Mouse (Mus musculus) hindbrain, postnatal 0 days (tissue): ENCODE measurements around the gene Irf7. TPM values are rescaled to one million over a fixed set of nuclear protein-coding genes. Genes with fewer than 3 reads are reported as not detected.

Experiments
- ATAC-seq: fragments of 200-750 bp; cut with Nextera tagmentation; 2 replicates; pipeline ENCODE4 v1.8.0; 2017; ENCODE audit warnings: mild to moderate bottlenecking, moderate TSS enrichment, moderate library complexity
- DNase-seq: peaks from one replicate; pipeline ENCODE4 v3.0.0-alpha.2; 2015; ENCODE audit warnings: low spot score
- H3K27ac ChIP-seq: fragments of 300-500 bp; sonication (generic); 2 replicates; pipeline ENCODE4 v1.5.1; 2014; ENCODE audit warnings: mild to moderate bottlenecking
- H3K27me3 ChIP-seq: fragments of 300-500 bp; sonication (generic); 2 replicates; pipeline ENCODE4 v1.6.1; 2014; ENCODE audit warnings: low read length, mixed read lengths; ENCODE audit not compliant: insufficient read depth
- H3K36me3 ChIP-seq: fragments of 300-500 bp; sonication (generic); 2 replicates; pipeline ENCODE4 v1.6.1; 2014; ENCODE audit warnings: low read length, mixed read lengths; ENCODE audit not compliant: insufficient read depth
- H3K4me1 ChIP-seq: fragments of 300-500 bp; sonication (generic); 2 replicates; pipeline ENCODE4 v1.6.1; 2014; ENCODE audit warnings: antibody characterized with exemption, low read length, mixed read lengths; ENCODE audit not compliant: insufficient read depth
- H3K4me2 ChIP-seq: fragments of 300-500 bp; sonication (generic); 2 replicates; pipeline ENCODE4 v1.6.1; 2014; ENCODE audit warnings: low read depth, mild to moderate bottlenecking, low read length, moderate library complexity, mixed read lengths
- H3K4me3 ChIP-seq: fragments of 300-500 bp; sonication (generic); 2 replicates; pipeline ENCODE4 v1.5.1; 2014; ENCODE audit warnings: low read length
- H3K9ac ChIP-seq: fragments of 300-500 bp; sonication (generic); replicated peaks from 2 replicates; pipeline ENCODE4 v1.6.1; 2014; ENCODE audit warnings: mild to moderate bottlenecking, low read length, moderate library complexity, mixed read lengths
- H3K9me3 ChIP-seq: fragments of 300-500 bp; sonication (generic); 2 replicates; pipeline ENCODE4 v1.6.1; 2016; ENCODE audit warnings: low read length, mixed read lengths
- CTCF ChIP-seq: IDR thresholded peaks from 2 replicates; pipeline ENCODE4 v1.5.1; 2016; ENCODE audit warnings: antibody characterized with exemption, control low read depth, low read depth
- WGBS: fragments of 180-500 bp; shearing (Covaris S2); extraction: QIAGEN DNeasy Blood & Tissue Kit; methylation state at CpG from one replicate; pipeline ENCODE4 v1.1.7; 2014; 5-methylcytosine and 5-hydroxymethylcytosine counted together
- polyA plus RNA-seq: library from polyadenylated mRNA; unstranded; fragments of >200 nt; fragmentation: Nextera tagmentation; extraction: Ambion mirVana; gene quantifications from 2 replicates; pipeline ENCODE4 v1.2.1, GENCODE M21; 2015
- total RNA-seq: library from RNA; depleted of rRNA; stranded (reverse); fragments of >200 nt; gene quantifications from 2 replicates; pipeline ENCODE4 v1.2.3, GENCODE M21; 2014

Irf7 gene
- total and polyA plus RNA-seq, 2 experiments from 2014 or later: 3.3 to 3.9 TPM

DNA sequence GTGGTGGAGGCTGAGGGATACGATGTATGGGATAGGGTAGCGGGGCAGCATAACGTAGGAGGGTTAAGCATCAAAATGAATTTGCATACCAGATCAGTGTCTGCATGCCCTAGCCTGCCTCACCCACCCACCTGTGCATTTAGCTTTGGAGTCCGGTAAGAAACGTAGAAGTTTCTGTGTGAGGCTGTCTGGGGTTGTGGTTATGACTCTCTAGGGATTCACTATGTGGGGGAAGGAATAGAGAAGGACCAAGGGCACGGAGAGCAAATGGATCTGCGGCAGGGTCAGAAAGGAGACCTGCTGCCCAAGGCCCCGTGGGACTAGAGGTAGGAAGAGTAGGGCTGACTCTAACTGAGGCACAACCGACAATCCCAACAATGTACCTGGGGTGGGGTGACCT is 9.1 kb upstream of the Irf7 start:
- ATAC-seq (no peak), DNase-seq (no peak)
- Histone ChIP-seq H3K4me1 (peaks cover 8% of the 10 kb centered on the region; the same call in 1 of the 2 replicates), H3K4me3 (no peak overlapping the region), H3K9ac (no peak overlapping the region), H3K27me3 (no peaks in the 10 kb centered on the region), H3K4me2 (no peak overlapping the region), H3K9me3 (no peaks in the 10 kb centered on the region), H3K27ac (no peak overlapping the region), H3K36me3 (no peaks in the 10 kb centered on the region)
- 86% methylated on average over 9 of the region's 9 CpGs for WGBS
- TF ChIP-seq CTCF: no peak

DNA sequence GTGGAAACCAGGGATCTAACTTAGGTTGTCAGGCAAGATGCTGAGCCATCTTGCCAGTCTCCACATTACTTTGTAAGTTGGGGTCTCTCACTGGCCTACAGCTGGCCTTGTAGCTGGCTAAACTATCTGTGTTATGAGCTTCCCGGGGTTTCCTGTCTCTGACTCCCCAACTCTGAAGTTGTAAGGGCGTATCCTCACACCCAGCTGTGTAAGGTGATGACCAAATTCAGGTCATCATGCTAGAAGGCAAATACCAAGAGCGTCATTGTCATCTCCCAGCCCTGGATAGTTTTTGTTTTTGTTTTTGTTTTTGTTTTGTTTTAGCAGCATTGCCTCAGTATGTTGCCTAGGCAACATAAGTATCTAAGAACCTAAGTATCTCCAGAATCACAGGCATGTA is 4.3 kb upstream of the Irf7 start:
- no peak overlapping the region for H3K9ac ChIP-seq
- 85% methylated on average over 3 of the region's 3 CpGs for WGBS
- H3K9me3 ChIP-seq: no peaks in the 10 kb centered on the region
- no peaks in the 10 kb centered on the region for H3K36me3 ChIP-seq
- H3K27me3 ChIP-seq: no peaks in the 10 kb centered on the region
- H3K27ac ChIP-seq: no peak overlapping the region
- DNase-seq (no peak), ATAC-seq (no peak)
- H3K4me3 ChIP-seq: no peak overlapping the region
- H3K4me1 ChIP-seq: no peaks in the 10 kb centered on the region
- no peak for TF ChIP-seq CTCF
- no peak overlapping the region for H3K4me2 ChIP-seq

DNA sequence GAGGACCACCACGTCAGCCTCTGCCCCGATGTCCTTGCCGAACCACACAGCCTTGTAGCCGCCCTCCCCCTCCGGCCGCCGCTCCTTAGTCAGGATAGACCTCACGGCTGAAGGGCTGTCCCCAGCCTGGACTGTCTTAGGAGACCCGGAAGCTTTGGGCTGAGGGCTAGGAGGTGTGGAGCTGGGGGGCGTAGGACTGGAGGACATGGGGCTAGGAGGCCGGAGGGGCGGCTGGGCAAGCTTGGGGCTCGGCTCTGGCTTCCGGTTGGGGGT is 2.9 kb upstream of the Irf7 start:
- no peak for TF ChIP-seq CTCF
- Histone ChIP-seq H3K4me3 (no peak overlapping the region), H3K36me3 (no peaks in the 10 kb centered on the region), H3K4me2 (no peak overlapping the region), H3K27me3 (no peaks in the 10 kb centered on the region), H3K9ac (no peak overlapping the region), H3K27ac (no peak overlapping the region), H3K4me1 (no peaks in the 10 kb centered on the region), H3K9me3 (no peaks in the 10 kb centered on the region)
- 84% methylated on average over 14 of the region's 14 CpGs for WGBS
- ATAC-seq: no peak
- no peak for DNase-seq

DNA sequence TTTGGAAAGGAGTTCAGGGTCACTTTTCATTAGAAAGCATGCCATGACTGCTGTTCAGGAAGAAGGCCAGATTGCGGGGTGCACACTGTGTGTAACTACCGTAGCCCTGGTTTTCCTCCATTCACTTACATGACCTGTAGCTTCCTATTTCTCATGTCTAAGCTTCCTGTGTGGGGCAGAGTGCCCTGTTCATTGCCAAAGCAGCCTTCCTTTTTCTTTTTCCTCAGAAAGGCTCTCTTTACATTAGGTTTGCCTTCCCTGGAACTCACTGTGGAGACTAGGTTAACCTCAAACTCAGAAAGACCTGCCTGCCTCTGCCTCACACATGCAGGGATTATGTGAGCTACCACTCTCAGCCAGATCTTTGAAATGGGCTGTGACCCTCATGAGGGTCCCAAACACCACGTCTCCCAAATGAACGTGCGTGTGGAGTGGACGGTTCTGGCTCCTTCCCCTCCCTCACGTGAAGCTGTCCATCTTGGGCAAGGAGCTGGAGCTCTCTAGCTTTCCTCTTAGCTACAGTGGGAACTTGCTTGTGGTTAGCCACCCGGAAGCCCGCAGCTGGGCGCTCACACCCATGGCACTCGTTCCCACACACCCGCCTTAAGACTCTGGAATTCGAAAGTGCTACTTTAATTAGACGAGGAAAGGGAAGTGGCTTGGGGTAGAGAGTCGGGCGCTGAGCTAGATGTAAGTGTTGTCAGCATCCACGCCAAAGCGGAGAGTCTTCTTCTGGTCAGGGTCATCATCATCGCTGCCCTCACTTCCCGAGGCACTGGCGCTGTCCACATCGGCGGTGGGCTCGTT is 2.4 kb upstream of the Irf7 start:
- Histone ChIP-seq H3K4me1 (no peaks in the 10 kb centered on the region), H3K36me3 (peaks cover 4% of the 10 kb centered on the region; the same call in 1 of the 2 replicates), H3K27me3 (no peaks in the 10 kb centered on the region), H3K4me2 (no peak overlapping the region), H3K9ac (no peak overlapping the region), H3K4me3 (no peak overlapping the region), H3K27ac (no peak overlapping the region), H3K9me3 (no peaks in the 10 kb centered on the region)
- TF ChIP-seq CTCF: no peak
- WGBS: 79% methylated on average over 24 of the region's 24 CpGs
- ATAC-seq: no peak
- no peak for DNase-seq

DNA sequence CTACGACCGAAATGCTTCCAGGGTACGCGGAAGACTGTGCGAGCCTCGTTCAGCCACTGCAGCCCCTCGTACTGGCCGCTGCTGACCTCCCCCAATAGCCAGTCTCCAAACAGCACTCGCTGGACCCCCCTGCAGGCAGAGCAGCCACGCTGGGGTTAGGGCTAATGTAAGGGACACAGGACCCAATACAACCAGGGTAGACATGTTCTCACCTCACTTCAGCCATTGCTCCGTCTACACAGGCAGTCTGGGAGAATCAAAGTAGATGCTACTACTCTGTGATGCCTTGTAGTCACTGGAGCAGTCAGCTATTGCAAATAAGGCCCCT is 906 bp downstream of the Irf7 start:
- DNase-seq: no peak
- Histone ChIP-seq H3K27ac (no peak overlapping the region), H3K36me3 (peaks cover 36% of the 10 kb centered on the region), H3K4me3 (no peak overlapping the region), H3K4me1 (no peaks in the 10 kb centered on the region), H3K9ac (no peak overlapping the region), H3K4me2 (peak overlapping the region; percentile 61), H3K27me3 (no peaks in the 10 kb centered on the region), H3K9me3 (no peaks in the 10 kb centered on the region)
- TF ChIP-seq CTCF: no peak; the same call in 1 of the 2 replicates
- 34% methylated on average over 11 of the region's 11 CpGs for WGBS
- no peak for ATAC-seq

DNA sequence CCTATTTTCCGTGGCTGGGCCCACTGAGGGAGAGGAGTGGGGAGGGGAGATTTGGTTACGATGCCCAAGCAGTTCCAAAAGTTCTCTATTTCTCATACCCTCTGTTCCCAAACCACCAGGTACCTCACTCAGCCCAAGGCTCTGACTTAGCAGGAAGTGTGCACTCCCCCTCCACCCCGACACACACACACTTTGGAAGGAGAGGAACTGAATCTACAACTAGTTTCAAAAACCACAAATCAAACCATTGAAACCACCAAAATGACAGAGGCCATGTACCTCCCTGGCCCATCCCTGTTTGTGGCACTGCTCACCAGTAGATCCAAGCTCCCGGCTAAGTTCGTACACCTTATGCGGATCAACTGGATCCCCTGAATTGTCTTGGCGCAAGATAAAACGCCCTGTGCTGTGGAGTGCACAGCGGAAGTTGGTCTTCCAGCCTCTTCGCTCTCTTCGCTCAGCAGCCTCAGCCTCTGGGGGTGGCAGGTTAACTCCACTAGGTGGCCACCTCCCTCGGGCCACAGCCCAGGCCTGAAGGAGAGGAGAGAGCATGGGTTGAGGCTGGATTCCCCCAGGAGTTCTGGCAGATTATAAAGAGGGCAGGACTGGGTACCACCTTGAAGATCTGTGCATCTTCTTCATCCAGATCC is 1.4 kb downstream of the Irf7 start:
- 40% methylated on average over 12 of the region's 12 CpGs for WGBS
- H3K9ac ChIP-seq: no peak overlapping the region
- H3K36me3 ChIP-seq: peaks cover 41% of the 10 kb centered on the region
- H3K4me2 ChIP-seq: peak overlapping the region; percentile 61; the same call in 1 of the 2 replicates
- H3K27me3 ChIP-seq: no peaks in the 10 kb centered on the region
- no peak overlapping the region for H3K27ac ChIP-seq
- H3K9me3 ChIP-seq: no peaks in the 10 kb centered on the region
- ATAC-seq (peak; percentile 52; the same call in 1 of the 2 replicates), DNase-seq (peak; percentile 36)
- no peak overlapping the region for H3K4me3 ChIP-seq
- peak; percentile 61 for TF ChIP-seq CTCF
- no peaks in the 10 kb centered on the region for H3K4me1 ChIP-seq
